Mouse (Mus musculus): ENCODE measurements at regions not wholly inside any gene's neighbourhood (a gene's known extent, or its start where the extent isn't known, plus 50 kb on each side); places are given as distances from the start of the nearest gene placed in this dataset.

GRCm38 (mm10) chr7:37842000-37842513 is 68.6 kb upstream of the Zfp536 start:
- Histone ChIP-seq H3K4me1 (replicated peaks; ENCODE audit: control insufficient read depth, insufficient read depth, low read length) (no peaks in the 10 kb centered on the region), H3K27me3 (ENCODE audit: control insufficient read depth, insufficient read depth, low read length) (no peaks in the 10 kb centered on the region), H3K36me3 (ENCODE audit: control insufficient read depth, insufficient read depth, low read length) (no peaks in the 10 kb centered on the region), H3K4me3 (ENCODE audit: control insufficient read depth, insufficient read depth, low read length) (no peak overlapping the region), H3K27ac (ENCODE audit: control insufficient read depth, insufficient read depth, low read length) (no peak overlapping the region)
- TF ChIP-seq CTCF (IDR thresholded peaks at IDR 0.05; ENCODE audit: borderline replicate concordance, control insufficient read depth, extremely low read depth, insufficient read depth, low read length, poor library complexity) (no peak), POLR2A (IDR thresholded peaks at IDR 0.05; ENCODE audit: control insufficient read depth, extremely low read depth, insufficient read depth, low read length, poor library complexity) (no peak)
- DNase-seq: no peak
- 13% methylated on average over 14 of the region's 14 CpGs for WGBS

- H3K36me3 ChIP-seq (ENCODE audit: control insufficient read depth, insufficient read depth, low read length): no peaks in the 10 kb centered on the region
- TF ChIP-seq CTCF (IDR thresholded peaks at IDR 0.05; ENCODE audit: borderline replicate concordance, control insufficient read depth, extremely low read depth, insufficient read depth, low read length, poor library complexity) (no peak), POLR2A (IDR thresholded peaks at IDR 0.05; ENCODE audit: control insufficient read depth, extremely low read depth, insufficient read depth, low read length, poor library complexity) (no peak)
- no peaks in the 10 kb centered on the region for H3K27me3 ChIP-seq (ENCODE audit: control insufficient read depth, insufficient read depth, low read length)
- no peak overlapping the region for H3K27ac ChIP-seq (ENCODE audit: control insufficient read depth, insufficient read depth, low read length)
- no peaks in the 10 kb centered on the region for H3K4me1 ChIP-seq (replicated peaks; ENCODE audit: control insufficient read depth, insufficient read depth, low read length)
- DNase-seq: no peak
- H3K4me3 ChIP-seq (ENCODE audit: control insufficient read depth, insufficient read depth, low read length): no peak overlapping the region
- WGBS: 59% methylated on average over 4 of the region's 4 CpGs
Observed at GRCm38 (mm10) chr7:37841549-37841948, 68.1 kb upstream of the Zfp536 start.

DNA sequence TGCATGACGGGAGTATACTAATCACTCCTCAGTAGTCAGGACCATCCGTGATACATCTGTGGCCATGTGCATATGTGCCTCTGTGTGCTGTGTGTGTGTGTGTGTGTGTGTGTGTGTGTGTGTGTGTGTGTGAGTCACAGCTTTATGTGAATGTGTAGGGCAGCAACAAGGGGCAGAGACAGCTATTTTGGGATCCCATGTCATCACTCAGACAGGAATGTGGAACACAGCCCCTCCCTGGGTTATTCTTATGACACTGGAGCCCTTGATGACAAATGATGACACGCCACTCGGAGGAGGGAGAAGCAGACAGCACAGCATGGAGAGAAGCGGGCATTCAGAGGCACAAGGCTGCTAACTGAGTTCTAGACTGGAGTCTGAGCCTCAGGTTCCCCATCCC is 64.4 kb upstream of the Zfp536 start:
- H3K4me3 ChIP-seq (ENCODE audit: control insufficient read depth, insufficient read depth, low read length): no peak overlapping the region
- no peak for DNase-seq
- H3K27me3 ChIP-seq (ENCODE audit: control insufficient read depth, insufficient read depth, low read length): no peaks in the 10 kb centered on the region
- TF ChIP-seq CTCF (IDR thresholded peaks at IDR 0.05; ENCODE audit: borderline replicate concordance, control insufficient read depth, extremely low read depth, insufficient read depth, low read length, poor library complexity): no peak
- TF ChIP-seq POLR2A (IDR thresholded peaks at IDR 0.05; ENCODE audit: control insufficient read depth, extremely low read depth, insufficient read depth, low read length, poor library complexity): no peak
- H3K27ac ChIP-seq (ENCODE audit: control insufficient read depth, insufficient read depth, low read length): no peak overlapping the region
- no peaks in the 10 kb centered on the region for H3K4me1 ChIP-seq (replicated peaks; ENCODE audit: control insufficient read depth, insufficient read depth, low read length)
- WGBS: 93% methylated on average over 5 of the region's 5 CpGs
- H3K36me3 ChIP-seq (ENCODE audit: control insufficient read depth, insufficient read depth, low read length): no peaks in the 10 kb centered on the region

GRCm38 (mm10) chr7:37837372-37837771 is 63.9 kb upstream of the Zfp536 start:
- DNase-seq: no peak
- Histone ChIP-seq H3K4me3 (ENCODE audit: control insufficient read depth, insufficient read depth, low read length) (no peak overlapping the region), H3K27me3 (ENCODE audit: control insufficient read depth, insufficient read depth, low read length) (no peaks in the 10 kb centered on the region), H3K36me3 (ENCODE audit: control insufficient read depth, insufficient read depth, low read length) (no peaks in the 10 kb centered on the region), H3K4me1 (replicated peaks; ENCODE audit: control insufficient read depth, insufficient read depth, low read length) (no peaks in the 10 kb centered on the region), H3K27ac (ENCODE audit: control insufficient read depth, insufficient read depth, low read length) (no peak overlapping the region)
- TF ChIP-seq CTCF (IDR thresholded peaks at IDR 0.05; ENCODE audit: borderline replicate concordance, control insufficient read depth, extremely low read depth, insufficient read depth, low read length, poor library complexity) (no peak), POLR2A (IDR thresholded peaks at IDR 0.05; ENCODE audit: control insufficient read depth, extremely low read depth, insufficient read depth, low read length, poor library complexity) (no peak)
- 92% methylated on average over 5 of the region's 5 CpGs for WGBS

GRCm38 (mm10) chr7:37833420-37833819 is 60.0 kb upstream of the Zfp536 start:
- Histone ChIP-seq H3K4me3 (ENCODE audit: control insufficient read depth, insufficient read depth, low read length) (no peak overlapping the region), H3K4me1 (replicated peaks; ENCODE audit: control insufficient read depth, insufficient read depth, low read length) (no peaks in the 10 kb centered on the region), H3K27me3 (ENCODE audit: control insufficient read depth, insufficient read depth, low read length) (no peaks in the 10 kb centered on the region), H3K36me3 (ENCODE audit: control insufficient read depth, insufficient read depth, low read length) (no peaks in the 10 kb centered on the region), H3K27ac (ENCODE audit: control insufficient read depth, insufficient read depth, low read length) (no peak overlapping the region)
- no peak for DNase-seq
- WGBS: 94% methylated on average over 8 of the region's 8 CpGs
- TF ChIP-seq CTCF (IDR thresholded peaks at IDR 0.05; ENCODE audit: borderline replicate concordance, control insufficient read depth, extremely low read depth, insufficient read depth, low read length, poor library complexity): no peak
- no peak for TF ChIP-seq POLR2A (IDR thresholded peaks at IDR 0.05; ENCODE audit: control insufficient read depth, extremely low read depth, insufficient read depth, low read length, poor library complexity)

DNA sequence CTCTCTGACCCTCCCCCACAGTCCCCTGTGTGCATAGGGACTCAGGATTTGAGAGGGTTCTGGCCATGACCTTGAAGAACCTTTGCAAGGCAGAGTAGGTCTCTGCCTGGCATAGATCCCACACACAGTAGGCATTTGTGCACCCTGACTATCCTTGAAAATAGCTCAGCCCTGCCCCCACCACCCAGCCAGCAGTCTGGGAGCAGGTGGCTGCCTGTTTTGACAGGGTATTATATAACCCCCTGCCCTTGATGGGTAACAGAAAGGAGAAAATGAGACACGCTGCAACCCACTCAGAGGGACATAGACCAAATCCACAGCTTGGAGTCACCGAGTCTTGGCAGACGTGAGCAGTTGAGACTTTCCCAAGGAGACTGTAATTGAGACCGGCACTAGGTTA is 58.9 kb upstream of the Zfp536 start:
- Histone ChIP-seq H3K36me3 (ENCODE audit: control insufficient read depth, insufficient read depth, low read length) (no peaks in the 10 kb centered on the region), H3K4me3 (ENCODE audit: control insufficient read depth, insufficient read depth, low read length) (no peak overlapping the region), H3K4me1 (replicated peaks; ENCODE audit: control insufficient read depth, insufficient read depth, low read length) (no peaks in the 10 kb centered on the region), H3K27ac (ENCODE audit: control insufficient read depth, insufficient read depth, low read length) (no peak overlapping the region), H3K27me3 (ENCODE audit: control insufficient read depth, insufficient read depth, low read length) (no peaks in the 10 kb centered on the region)
- WGBS: 84% methylated on average over 4 of the region's 4 CpGs
- no peak for TF ChIP-seq CTCF (IDR thresholded peaks at IDR 0.05; ENCODE audit: borderline replicate concordance, control insufficient read depth, extremely low read depth, insufficient read depth, low read length, poor library complexity)
- no peak for TF ChIP-seq POLR2A (IDR thresholded peaks at IDR 0.05; ENCODE audit: control insufficient read depth, extremely low read depth, insufficient read depth, low read length, poor library complexity)
- no peak for DNase-seq

GRCm38 (mm10) chr7:37825766-37826165 is 52.3 kb upstream of the Zfp536 start:
- 95% methylated on average over 5 of the region's 5 CpGs for WGBS

More at GRCm38 (mm10) chr7:37825766-37826165, 52.3 kb upstream of the Zfp536 start:
- no peak for DNase-seq
- TF ChIP-seq POLR2A (IDR thresholded peaks at IDR 0.05; ENCODE audit: control insufficient read depth, extremely low read depth, insufficient read depth, low read length, poor library complexity) (no peak), CTCF (IDR thresholded peaks at IDR 0.05; ENCODE audit: borderline replicate concordance, control insufficient read depth, extremely low read depth, insufficient read depth, low read length, poor library complexity) (no peak)
- Histone ChIP-seq H3K4me1 (replicated peaks; ENCODE audit: control insufficient read depth, insufficient read depth, low read length) (no peaks in the 10 kb centered on the region), H3K4me3 (ENCODE audit: control insufficient read depth, insufficient read depth, low read length) (no peak overlapping the region), H3K27ac (ENCODE audit: control insufficient read depth, insufficient read depth, low read length) (no peak overlapping the region), H3K36me3 (ENCODE audit: control insufficient read depth, insufficient read depth, low read length) (no peaks in the 10 kb centered on the region), H3K27me3 (ENCODE audit: control insufficient read depth, insufficient read depth, low read length) (no peaks in the 10 kb centered on the region)
